Mouse (Mus musculus) T-helper 2 cell (primary cell): ENCODE data around the gene Cd93.

Experiments used
- in situ Hi-C: fragments of 300-600 bp; cut with MboI, MseI; formaldehyde crosslinking; loops from one replicate; pipeline ENCODE4 v1.15.1; 2025; ENCODE audit warnings: high pct_unique_total_duplicates

Gene Cd93

DNA sequence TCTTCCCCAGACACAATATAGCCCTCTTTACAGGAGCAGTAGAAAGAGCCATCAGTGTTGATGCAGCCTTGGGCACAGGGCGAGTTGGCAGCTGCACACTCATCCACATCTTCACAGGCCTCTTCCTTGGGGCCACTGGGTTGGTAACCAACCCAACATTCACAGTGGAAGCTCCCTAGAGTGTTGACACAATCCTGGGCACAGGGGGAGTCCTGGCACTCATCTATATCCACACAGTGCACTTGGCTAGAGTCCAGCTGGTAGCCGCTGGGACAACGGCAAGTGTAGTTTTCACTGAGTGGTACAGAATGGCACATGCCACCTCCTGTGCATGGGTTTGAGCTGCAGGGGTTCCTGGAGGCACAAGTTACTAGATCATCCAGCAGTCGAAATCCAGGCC is 1.2 kb downstream of the Cd93 start:
- in situ Hi-C loops, result no loop called here

DNA sequence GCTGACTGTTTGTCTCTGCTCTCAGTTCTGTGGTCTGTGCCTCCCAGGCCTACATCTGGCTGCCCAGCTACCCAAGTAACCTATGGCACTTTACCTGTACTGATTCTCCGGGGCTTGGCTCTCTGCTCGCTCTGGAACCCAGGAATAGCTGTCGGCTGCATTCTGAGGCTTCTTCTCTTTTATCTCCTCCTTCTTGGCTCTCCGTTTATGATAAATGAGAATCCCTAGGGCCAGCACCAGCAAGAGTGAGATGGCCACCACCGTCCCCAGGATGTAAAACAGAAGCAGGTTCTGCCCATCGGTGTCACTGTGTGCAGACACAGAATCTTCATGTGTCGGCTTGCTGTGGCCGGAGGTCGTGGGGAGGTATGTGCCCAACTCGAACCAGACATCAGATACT is 1.9 kb downstream of the Cd93 start:
- in situ Hi-C loops, result no loop called here

DNA sequence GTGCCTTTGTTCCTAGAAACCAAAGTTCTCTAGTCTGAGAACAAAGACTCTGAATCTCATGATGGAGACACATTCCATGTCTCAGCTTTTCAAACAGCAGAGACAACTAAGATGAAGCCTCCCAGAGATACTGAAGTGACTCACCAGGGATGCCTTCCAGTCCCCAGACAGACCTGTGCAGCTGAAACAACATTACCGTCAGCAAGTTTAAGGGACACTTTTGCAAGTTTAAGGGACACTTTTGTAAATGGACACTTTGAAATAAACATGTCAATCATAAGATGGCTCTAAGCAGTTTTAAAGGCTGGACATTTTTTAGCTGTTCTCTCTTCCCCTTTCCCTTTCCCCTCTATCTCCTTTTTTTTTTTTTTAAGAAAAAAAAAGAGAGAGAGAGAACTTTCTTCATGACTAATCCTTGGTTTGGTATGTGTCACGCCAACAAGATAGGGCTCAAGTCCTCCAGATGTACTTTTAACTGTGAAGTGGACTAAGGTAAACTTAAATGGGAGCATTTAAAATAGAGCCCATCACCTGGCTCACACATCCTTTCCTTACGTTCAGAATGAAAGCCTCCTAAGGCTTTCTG is 3.6 kb downstream of the Cd93 start:
- in situ Hi-C loops, result no loop called here

DNA sequence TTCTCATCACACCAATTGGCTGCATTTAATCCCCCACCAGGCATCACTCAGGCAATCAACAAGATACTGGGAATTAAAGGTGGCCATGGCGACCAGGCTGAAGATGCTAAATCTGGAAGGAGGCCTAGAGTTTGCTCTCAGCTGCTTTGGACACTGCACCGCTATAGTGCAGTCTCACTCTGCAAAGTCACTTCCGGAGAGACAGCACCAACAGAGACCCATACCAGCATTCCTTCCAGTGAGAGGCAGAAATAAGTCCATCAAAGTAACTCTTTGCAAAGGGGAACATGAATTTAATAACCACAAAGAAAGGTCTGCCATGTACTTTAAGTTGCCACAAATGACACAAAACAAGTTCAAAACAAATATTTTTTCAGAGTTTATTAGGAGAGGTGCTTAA is 7.1 kb downstream of the Cd93 start:
- in situ Hi-C loops, result no loop called here

DNA sequence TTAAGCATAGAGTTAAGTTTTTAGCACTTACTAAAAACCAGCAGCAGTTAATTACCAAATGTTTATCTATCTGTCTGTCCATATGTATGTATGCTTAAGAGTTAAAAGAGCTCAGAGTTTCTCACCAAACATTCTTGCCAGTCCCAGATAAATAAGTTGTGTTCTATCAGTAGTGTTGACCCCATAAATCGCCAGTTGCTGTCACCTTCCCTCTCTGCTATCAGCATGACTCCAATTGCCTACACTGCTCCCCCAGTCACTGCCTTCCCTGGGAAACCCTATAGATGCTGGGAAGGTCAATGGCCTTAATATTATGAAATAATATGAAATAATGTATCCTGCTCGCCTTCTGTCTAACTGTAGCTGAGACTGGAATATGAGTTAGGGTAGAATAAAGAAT is 11.0 kb downstream of the Cd93 start:
- in situ Hi-C loops, result no loop called here

DNA sequence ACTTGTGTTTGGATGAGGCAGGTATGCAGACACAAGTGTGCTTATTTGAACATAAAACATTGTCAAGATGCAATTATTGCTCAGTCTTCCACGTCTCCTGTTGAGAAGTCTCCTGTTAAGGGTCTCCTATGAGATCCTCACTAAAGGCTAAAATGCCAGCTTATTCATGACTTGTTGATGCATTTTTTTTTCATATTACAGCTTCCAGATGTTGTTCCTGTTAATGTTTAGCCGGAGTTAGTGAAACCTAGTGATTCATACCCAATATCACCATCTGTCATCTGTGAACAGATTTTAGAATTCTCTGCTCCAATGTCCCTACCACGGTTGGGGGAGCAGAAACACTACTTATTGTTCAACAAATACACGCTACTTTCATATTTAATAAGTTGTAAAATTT is 12.4 kb downstream of the Cd93 start:
- in situ Hi-C loops, result no loop called here

DNA sequence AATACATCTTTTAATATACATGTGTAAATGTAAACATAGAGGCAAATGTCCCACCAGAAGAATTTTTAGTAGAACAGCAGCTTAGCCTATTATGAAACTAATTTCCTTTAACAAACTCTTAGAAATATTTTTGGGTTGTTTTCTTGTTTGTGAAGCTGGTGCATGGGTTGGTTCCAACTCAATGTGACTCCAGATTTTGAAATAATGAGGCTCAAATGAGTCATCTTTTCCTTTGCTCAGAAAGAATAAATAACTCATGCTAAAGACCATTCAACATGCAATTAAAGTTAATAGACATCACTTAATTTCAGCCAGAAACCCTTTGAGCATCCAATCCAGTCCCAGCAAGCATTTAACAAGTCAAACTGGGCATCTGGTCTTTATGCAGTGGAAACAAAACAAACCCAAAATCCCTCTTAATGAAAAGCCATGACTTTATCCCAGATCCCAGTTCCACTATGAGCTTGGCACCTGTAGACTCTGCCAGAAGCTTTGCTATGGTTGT is 14.3 kb downstream of the Cd93 start:
- in situ Hi-C loops, result no loop called here

DNA sequence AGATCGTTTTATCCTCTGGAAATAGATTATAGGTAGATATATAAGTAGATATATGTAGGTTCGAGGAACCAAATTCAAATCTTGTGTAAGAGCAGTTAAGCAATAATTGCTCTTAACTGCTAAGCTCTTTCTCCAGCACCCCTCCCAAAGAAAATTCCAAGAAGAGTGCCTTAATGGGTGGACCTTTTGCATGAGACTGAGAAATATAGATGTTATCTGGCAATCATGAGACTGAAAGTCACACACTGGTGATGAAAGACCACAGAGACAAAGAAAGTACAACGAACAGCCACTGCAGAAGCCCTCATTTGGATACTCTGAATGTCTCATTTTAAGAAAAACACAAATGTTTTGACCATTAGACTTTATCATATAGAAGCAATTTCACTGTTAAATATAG is 14.8 kb downstream of the Cd93 start:
- in situ Hi-C loops, result no loop called here

DNA sequence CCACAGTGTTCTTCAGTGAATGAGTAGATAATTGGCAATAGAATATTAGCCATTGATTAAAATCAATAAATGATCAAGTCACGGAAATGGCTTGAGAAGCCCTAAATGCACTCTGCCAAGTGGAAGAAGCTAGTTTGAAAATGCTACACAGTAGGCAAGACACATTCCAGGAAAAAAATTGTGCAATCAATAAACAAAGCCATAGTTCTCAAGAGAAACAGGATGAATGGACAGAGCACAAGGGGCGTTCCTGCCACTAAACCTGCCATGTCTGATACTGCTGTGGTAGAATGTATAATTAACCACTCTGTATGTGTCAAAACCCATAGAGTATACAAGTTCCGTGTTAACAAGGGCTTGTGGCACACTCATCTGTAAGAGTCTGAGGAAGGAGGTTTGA is 15.8 kb downstream of the Cd93 start:
- in situ Hi-C loops, result no loop called here

DNA sequence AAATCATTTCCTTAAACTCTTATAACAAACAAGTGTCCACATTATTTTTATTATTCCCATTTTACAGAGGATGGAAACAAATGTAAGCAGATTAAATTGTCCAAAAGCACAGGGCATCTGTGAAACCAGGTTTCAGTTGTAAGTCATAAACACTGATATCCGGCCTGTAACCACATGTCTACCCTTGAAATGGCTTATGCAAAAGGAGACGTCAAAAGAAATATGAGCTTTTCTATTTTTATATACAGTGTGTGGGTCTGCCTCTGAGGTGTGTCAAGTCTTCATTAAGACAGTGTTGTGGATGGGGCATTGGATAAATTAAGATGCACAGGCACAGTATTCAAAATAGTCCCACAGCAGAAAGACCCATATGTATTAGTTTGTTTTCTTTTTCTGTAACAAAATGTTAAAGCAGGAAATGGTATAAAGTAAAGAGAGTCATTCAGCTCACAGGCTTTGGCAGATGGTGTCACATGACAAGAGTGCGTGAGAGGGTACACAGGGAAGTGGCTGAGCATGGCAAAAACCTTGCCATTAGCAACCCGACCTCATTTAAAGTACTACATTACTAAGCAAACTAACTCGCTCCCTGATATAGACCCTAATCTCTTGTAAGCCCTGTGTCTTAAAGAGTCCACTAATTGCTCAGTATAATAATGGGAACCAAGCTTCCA is 17.5 kb downstream of the Cd93 start:
- in situ Hi-C loops, result no loop called here

DNA sequence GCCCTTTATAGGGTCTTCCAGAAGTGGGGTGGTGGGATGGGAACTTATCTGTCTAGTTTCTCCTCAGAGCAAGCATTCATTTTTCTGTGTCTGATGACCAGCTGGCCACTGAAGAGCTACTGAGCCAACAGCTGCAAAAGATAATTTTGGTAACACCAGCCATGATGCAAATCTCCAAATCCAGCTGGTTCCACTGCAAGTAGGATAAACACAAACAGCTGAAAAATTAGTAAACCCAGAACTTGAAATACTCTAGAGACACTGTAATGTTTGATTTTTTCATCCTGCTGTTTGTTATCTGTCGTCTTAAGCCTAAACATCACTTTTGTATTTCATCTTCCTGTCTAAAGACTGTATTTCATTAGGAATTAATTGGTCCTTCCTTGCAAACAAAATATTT is 21.7 kb downstream of the Cd93 start:
- in situ Hi-C loops, result no loop called here

DNA sequence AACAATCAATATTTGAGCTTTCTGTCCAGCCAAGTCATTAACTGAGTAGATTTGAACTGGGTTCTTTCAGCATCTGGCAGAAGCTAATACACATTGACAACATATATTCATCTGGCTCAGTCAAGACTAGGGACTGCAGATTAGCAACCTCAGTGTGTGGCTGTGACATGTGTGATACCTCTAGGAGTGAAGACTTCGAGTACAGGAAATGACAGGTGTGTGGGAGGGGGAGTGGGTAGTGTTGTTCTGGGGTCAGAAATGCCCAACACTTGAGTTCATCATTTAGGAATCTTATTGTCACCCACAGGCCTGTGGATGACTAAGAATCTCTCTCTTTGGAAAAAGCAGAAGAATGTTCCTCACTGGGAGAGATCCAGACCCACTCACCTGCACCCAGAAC is 22.3 kb downstream of the Cd93 start:
- in situ Hi-C loops, result no loop called here

DNA sequence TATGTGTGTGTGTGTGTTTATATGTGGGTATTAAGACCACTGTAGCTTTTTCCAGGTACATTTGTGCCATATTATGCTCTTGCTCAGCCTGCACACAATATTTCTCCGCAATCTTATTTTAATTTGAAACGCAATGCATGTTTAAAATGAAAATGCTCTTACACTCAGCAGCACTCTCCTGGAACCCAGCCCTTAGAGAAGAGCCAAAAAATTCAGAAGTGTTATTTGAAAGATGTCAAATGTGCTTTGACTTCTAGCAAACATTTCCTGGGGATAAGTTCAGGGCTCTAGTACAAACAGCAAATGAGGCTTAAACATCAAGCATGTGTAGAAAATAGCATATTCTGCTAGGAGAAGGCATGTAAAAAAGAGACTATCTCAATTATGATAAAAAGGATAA is 23.6 kb downstream of the Cd93 start:
- in situ Hi-C loops, result no loop called here

DNA sequence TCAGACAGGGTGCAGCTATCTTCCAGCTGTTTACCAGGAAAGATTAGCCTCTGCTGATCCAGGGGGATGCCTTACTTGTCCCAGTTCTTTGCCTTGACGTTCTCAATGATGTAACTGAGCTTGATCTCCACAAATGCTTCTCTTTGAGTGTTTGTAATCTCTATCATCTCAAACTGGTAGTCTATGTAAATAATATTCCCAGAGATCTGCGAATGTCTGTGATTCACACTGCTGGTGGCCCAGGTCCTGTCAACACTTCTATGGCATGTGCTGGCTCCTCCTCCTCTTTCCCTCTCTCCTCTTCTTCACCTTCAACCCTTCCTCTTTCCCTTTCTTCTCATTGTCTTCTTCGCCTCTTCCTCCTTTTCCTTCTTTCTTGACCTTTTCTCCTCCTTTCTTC is 24.2 kb downstream of the Cd93 start:
- in situ Hi-C loops, result no loop called here

DNA sequence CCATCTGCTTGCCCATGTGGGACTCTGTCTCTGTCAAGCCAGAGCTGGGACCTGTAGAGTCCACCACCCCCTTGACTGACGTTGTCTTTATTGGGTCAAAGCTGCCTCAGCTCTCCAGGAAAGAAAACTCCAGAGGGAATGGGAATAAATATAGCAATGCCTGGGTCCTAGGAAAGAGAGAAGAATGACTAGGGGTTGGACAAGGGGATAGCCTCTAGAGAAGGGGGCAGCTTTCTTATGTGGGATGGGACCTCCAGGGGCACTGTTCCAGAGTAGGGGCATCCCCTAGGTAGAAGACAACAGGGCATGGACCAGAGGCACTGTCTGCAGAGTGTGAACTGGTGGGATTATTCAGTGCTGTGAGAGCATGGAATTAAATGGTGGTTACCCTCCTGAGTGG is 33.5 kb downstream of the Cd93 start:
- in situ Hi-C loops, result loop anchor here (10.0 kb wide), 1 partner anchor 1745 kb away; no protein-coding TSS in a partner anchor

DNA sequence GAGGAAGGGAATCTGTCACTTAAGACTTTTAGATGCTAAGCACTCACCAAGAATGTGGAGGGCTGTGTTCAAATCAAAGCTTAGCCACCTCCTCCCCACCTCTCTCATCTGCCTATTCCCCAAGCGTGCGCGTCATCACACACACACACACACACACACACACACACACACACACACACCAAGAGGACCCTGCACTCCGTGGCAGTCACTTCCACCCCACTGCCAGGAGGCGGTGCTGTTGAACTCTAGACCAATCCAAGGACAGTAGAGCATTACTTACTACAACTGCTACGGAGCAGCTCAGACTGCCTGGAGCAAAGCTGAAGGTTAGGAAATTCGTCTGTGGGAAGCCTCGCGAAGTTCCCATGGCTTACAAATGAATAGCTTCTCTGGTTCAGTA is 34.2 kb downstream of the Cd93 start:
- in situ Hi-C loops, result loop anchor here (10.0 kb wide), 1 partner anchor 1744 kb away; no protein-coding TSS in a partner anchor

DNA sequence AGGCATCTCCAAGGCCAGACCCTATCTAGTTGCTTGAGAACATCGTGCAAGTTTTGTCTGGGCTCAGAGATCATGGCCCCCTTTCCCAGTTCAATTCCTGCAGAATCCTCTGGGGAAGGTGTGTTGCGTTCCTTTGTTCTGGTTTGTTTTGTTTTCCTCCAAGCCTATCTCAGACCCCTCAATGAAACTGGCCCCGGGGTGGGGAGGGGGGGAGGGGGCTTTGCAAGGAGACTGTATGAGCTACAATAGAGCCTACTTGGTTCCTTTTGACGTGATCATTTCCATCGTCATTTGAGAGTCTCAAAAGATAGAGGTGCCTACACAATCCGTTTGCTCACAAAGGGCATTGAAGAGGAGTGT is 34.6 kb downstream of the Cd93 start:
- in situ Hi-C loops, result loop anchor here (10.0 kb wide), 1 partner anchor 1744 kb away; no protein-coding TSS in a partner anchor

DNA sequence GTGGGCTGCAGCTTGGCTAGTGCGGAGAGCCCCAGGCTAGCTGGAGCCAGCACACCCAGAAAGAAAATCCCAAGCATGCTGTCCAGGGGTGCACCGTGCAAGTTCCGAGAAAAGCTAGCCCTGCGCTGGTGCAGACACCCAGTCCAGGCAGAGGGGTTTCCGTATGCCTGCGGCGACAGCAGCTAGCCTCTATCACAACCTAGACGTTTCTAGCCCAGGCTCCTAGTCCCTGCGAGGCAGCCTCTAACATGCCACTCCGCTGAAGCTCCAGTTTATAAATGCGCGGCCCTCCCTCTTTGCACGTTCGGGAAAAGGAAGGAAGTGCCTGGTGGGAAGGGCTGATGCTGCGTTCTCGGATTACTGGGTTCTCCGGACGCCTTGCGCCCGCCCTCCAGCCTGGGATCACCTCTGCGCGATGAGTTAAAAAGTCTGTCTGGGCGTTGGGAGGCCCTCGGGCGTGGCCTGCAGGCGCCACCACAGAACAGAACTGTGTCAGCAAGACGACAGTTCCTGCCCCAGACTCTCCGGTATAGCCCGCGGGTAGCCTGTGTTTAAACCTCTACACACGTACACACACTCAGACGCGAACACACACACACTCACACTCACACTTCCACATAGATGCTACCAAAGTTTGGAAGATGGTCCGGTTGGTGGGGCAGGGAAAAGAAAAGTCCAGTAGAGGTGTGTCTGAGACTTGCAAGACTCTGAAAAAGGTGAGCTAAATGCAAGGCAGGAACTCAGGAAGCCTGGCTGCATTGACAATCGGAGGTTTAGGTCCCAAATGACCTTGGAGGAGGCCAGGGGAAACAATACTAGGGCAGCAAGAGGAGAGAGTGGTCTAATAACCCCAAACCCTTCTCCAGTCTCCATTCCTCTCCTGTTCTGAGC is 35.2 kb downstream of the Cd93 start, which contains the start of gene Thbd:
Gene Thbd, minus strand, starts transcription at position 319 of the 891 bp plus-strand sequence.
- in situ Hi-C loops, result loop anchor here (10.0 kb wide), 1 partner anchor 1743 kb away; no protein-coding TSS in a partner anchor

DNA sequence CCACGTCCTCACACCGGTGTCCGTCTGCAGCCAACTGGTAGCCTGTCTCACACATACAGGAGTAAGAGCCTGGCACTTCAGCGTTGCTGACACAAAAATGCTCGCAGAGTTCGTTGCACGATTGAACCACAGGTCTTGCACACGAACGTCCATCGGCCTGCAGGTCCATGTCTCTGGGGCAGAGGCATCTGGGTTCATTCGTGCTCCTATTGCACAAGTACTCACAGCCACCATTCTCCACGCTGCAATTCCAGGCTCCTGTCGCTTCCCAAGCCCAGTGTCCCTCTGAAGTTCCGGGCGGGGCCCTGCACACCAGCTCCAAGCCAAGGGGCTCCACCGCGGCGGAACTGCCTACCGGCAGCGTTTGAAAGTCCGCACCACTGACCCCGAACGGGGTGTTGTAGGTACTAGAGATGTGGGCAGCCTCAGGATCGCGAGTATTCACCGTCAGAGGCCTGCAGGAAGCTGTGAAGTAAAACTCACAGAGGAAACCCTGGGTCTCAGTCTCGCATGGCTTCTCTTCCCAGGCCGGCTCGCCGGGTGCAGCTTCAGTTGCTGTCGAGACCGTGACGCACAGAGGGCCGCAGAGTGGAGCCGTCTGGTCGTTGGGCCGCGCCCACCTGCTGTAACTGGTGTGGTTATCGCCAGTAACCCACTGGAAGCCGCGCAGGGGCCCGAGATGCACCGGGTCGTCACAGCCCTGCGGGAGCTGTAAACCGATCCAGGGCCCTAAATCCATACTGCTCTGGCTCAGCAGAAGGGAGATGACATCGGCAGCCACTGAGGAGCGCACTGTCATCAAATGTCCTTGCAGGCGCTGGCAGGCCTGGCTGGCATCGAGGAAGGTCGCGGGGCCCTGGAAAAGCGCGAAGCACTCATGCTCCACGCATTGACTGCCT is 36.1 kb downstream of the Cd93 start:
- in situ Hi-C loops, result loop anchor here (10.0 kb wide), 1 partner anchor 1742 kb away; no protein-coding TSS in a partner anchor

DNA sequence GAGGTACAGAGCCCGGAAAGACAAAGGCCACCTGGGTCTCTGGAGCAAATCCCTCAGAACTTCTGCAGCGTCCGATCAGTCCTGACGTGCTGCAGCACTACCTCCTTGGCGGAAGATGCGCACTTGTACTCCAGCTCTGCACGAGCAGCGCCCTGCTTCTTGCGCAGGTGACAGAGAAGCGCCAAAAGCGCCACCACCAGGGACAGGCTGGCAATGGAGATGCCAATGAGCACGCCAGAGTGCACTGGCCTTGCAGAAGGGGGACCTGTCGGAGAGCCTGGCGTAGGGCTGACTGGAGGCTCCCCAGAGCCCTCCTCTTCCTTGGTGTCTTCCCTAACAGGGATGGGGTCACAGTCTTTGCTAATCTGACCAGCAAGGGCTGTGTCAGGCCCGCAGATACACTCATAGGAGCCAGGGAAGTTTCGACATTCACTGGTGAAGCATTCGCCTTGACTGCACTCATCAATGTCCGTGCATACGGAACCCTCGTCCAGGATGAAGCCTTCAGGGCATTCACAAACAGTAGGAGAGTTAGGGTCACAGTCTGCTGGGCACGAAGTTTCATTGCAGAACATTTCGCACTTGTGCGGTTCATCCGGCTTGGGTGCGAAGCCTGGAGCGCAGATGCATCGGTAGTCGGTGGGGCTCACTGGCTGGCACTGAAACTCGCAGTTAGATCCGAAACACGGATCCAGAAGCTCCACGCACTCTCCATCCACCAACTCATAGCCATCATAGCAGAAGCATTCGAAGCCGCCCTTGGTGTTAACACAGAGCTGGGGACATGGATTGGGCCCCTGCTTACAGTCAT is 37.0 kb downstream of the Cd93 start:
- in situ Hi-C loops, result loop anchor here (10.0 kb wide), 1 partner anchor 1742 kb away; no protein-coding TSS in a partner anchor
